Mouse (Mus musculus) cerebellum, postnatal 4 days (tissue): ENCODE measurements around the gene Cd3e.

ENCODE experiments used
- DNase-seq, 2 experiments: peaks; one replicate each; pipeline ENCODE4 v3.0.0; 2022; ENCODE audit warnings: low spot score in 2 of 2, mixed read lengths in 1 of 2

The Cd3e gene

DNA sequence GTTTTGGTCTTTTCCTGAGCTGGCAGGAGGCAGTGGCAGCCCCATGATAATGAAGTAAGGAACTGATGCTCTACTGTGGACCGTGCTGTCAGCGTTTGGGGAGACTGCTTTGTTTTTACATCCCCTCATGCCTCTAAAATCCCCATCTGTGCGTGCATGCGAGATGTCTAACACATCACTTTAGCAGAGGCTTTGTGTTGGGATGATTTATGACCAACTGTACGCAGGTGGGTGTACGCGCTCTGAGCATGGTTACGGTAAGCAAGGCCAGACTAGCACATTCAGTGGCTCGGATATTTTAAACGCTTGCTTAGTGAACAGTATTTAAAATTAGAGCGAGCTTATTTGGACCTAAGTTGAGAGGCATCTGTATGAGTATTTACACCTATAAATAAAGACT, 8.6 kb upstream of the Cd3e start:
- no peak for DNase-seq

DNA sequence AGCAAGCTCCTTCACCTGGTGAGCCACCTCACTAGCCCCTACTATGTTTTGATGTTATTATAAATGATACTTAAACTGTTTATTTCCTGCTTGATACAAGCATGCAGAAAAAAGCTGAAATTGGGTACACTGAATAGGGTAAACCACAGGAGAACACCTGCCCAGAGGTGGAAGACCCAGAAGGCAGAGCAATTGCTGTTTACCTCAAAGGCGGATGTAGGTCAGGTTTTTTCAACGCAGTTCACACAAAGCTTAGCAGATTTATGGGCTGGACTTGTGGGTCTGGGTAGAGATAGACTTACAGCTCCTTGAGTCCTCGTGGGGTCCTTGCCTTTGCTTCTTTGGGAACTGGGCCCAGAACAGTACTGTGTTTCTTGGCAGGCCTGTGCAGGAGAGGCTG, 6.4 kb upstream of the Cd3e start:
- no peak for DNase-seq

DNA sequence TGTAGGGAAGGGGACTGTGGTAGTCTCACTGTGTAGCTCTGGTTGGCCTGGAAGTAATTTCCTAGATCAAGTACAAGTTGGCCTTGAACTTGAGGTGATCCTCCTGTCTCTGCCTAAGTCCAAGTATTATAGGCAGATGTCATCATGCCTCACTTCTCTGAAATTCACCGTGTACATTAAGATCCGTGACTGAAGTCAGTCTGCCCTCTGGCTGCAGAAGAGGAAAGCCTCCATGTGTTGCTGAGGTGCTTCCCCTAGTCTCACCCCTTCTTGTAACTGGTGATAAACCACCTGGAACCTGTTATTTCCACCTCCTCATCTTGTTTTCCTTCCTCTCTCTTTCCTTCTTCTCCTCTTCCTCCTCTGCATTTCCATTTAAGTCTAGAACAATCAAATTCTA, 5.5 kb upstream of the Cd3e start:
- DNase-seq: no peak

DNA sequence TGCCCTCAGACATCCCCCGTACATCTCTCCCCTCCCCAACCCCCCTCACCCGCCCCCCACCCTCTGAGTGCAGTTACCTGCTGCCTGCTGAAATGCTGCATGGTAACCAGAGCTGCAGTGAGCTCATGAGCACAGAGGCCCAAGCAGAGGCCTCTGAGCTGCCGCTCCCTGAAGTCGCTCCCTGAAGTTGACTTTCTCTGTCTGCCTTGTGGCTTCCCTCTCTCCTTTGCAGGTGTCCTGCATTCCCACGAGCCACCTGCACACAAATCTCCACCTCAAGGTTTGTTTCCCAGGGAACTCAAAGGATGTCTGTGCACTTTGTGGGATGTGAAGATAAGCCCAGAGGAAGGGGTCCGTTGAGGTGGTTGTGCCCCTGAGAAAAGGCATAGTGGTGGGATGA, 1.9 kb upstream of the Cd3e start:
- no peak for DNase-seq

DNA sequence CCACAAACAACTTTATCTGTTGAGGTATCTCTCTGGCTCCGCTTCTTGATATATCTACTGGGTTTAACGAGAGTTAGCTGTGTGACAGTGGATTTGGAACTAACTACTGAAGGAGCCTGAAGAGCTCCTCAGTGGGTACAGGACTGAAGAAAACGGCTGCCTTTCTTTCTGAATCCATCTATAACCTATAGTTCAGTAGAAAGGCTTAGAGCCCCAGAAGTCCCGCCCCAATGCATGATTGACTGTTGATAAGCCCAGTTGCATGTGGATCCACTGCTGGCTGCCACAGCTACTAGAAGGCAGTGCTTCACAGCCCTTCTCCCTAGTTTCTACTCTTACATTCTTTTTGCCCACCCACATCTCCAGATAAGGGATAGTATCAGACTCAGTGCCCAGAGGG, 1.0 kb upstream of the Cd3e start:
- DNase-seq: no peak

DNA sequence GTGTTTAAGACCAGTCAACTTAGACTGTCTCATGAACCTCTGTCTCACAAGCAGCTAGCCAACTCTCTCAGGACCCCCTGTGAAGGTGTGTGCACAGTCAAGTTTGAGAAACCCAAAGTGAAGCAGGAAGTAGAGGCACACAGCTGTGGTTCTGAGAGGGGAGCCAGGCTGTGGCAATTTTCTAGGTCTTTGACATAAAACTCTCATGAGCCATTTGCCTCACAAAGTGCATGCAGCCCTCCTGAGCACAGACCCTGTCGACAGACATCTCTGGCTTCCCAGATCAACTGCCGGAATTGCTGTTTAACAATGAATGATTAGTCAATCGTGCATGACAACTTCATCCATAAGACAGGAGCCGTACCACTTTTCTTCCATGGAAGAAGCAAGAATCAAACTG, 1.1 kb downstream of the Cd3e start:
- DNase-seq: no peak

DNA sequence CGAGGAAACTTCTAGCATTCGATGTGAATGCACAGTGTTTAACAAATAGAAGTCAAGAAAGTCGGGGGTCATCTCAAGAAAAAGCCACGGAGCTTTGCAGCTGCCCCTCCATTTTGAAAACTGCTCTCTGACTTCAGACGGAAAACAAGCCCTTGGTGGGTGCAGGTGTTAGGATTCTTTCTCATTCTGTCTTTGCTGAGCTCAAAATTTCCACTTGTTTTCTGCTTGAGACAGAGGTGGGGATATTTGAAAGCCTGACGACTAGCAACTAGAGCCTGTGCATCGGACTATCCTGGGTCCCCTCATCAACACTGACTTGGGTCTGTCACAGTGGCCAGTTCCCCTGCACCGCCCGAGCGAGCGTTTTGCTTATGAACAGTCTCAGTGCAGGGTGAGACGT, 2.0 kb downstream of the Cd3e start:
- no peak for DNase-seq

DNA sequence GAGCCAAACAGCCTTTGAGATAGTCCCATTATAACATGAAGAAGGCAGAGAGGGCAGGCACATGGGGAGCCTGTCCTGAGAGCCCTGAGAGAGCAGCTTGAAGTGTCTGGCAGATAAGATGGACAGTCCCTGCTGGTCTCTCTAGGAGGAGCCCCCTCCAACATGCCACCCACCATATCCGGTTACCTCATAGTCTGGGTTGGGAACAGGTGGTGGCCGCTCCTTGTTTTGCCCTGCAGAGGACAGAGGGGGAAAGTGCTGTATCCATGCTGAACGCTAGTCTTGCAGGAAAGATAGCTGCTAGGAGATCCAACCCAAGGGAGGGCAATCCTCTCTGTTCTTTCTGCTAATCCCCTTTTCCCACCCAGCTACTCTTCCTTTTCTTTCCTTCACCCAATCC, 9.2 kb downstream of the Cd3e start:
- no peak for DNase-seq

DNA sequence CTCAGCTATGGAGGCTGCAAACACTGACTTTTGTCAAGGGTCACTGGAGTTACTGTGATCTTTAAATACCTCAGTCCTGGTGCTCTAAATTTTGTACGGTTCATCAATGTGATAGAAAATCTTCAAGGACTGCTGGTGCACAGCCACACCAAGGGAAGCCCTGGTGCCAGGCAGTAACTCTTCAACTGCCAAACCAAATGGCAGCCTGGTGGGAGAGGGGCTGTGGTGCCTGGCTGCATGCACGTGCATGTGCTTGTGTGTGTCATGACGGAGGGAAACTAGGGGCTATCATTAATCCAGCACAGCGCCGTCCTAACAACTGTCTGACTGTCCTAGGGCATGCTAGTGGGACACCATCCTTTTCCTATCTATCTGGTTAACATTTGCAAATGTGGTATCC, 9.7 kb downstream of the Cd3e start:
- no peak for DNase-seq

DNA sequence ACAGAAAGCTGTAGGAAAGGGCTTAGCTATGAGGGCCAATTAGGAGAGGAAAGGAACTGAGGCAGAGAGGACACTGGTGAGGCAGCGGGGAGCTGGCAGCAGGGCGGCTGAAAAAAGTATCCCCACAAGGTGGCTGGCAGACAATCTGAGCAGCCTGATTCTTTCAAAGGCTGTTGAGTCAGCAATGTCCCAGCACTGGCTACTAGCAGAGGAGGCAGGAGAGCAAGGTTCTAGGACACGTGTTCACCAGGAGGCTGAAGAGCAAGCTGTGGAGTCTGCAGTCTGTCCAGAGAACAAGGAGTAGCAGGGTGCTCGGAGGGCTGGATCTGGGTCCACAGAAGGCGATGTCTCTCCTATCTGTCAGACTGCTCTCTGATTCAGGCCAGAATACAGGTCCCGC, 10.3 kb downstream of the Cd3e start:
- no peak for DNase-seq

DNA sequence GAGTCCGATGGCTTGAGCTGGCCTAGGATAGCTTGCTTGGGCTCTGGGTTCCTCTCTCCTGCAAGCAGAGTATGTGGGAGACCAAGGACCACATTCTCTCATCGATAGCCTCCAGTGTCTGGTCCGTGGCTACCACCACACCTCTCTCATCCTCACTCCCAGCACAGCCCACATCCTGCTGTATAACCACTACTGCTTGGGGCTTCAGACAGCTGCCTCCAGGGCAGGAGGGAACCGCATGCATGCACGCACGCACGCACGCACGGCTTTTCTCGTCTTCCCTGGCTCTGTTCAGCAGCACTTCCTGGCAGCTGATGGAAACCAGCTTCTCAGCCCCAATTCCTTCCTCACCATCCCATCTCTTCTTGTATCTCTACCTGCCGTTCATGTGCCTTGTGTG, 11.3 kb downstream of the Cd3e start:
- DNase-seq: no peak

DNA sequence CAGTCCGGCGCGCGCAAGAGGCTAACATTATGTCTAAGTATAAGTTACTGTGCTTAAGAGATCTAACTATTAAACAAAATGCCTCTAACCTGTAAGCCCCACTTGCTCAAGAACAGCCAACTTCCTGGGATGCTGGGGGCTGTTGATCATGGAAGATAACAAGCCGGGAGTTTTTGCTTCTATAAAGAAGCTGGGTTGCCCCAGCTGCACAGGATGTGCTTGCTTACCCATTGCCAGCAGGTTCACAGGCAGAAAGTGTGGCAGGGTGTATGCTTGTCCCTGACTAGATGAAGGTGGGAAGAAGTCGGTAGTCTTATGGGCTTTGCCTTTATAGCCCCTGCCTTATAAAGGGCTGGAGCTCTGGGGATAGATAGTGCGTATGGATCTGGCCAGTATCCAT, 12.8 kb downstream of the Cd3e start:
- DNase-seq: no peak

DNA sequence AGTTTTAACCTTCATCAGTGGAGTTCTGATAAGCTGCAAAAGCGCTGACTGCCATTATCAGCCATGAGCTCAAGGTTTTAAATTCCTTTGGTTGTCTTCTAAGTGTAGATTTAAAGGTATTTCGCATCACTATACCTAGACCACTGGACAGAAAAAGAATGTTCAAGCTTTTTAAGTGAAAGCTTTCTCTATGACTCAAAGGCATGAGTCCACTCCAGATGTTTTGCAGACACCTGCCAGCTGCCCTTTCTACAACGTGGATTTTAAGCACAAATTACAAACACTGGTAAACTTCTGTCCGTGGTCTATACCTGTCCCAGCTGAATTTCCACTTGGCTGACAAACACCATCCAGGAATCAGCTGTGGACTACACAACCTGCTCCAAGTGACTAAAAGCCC, 14.5 kb downstream of the Cd3e start:
- DNase-seq: no peak

DNA sequence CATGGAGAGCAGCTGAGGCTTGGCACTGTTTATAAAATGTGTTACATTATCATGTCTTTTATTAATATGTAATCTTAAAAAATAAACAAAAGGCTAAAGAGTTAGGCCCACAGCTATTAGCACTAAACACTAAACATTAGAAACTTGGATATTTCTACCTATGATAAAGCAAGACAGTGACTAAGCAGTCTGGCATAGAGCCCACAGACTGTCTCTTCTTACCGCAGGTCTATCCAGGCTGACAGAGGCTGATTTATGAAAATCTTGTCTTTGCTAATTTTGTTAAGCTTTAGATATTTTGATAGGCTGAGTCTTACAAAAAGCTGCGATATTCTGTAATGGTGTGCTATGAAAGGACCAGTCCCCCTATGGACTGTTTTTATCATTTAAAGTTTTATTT, 16.2 kb downstream of the Cd3e start:
- no peak for DNase-seq

DNA sequence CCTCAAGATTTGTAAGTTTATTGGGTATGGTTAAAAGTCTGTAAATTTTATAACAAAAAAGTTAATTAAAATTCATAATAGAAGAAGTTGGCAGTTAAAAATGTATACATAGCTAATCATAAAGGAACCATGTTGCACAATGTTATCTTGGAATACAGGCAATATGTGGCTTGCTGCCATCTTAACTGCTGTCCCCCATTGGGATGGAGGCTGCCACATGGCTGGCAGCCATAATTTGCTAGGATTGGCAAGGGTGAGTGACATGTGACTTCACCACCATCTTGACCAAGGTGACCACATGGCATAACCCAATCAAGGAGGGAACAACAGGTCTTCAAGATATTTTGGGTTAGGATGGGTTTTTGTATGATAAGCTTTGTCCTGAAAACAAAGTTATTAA, 17.2 kb downstream of the Cd3e start:
- peak in 1 of 2 experiments; percentile 40 for DNase-seq

DNA sequence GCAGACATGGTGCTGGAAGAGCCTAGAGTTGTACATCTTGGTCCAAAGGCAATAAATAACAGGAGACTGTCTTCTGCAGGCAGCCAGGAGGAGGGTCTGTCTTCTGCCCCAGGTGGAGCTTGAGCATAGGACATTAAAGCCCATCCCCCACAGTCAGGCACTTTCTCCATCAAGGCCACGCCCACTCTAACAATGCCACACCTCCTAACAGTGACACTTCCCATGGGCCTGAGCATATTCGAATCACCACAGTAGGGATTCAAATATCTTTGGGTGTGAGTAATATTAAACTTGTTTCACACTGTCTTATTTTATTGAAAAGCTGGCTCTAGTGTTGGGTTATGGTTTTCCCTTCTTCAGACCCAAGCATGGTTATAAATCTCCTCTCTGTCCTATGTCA, 17.6 kb downstream of the Cd3e start:
- no peak for DNase-seq

DNA sequence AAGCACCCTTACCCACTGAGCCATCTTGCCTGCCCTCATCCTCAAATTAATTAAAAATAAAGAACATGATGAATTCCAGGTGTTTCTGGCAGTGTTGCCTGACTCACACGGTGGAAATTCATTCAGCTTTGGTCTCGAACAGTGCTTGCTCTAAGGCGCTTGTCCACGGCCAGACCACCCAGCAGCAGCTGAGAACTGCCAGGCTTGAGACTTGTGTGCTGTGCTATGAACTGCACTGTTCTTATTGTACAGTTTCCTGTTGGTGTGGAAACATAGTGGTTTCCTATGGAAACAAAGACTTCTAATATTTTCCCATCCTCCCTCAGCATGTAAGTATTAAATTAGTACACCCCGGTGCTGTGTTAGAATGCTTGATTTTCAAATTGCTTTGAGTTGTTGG, 22.5 kb downstream of the Cd3e start:
- no peak for DNase-seq

DNA sequence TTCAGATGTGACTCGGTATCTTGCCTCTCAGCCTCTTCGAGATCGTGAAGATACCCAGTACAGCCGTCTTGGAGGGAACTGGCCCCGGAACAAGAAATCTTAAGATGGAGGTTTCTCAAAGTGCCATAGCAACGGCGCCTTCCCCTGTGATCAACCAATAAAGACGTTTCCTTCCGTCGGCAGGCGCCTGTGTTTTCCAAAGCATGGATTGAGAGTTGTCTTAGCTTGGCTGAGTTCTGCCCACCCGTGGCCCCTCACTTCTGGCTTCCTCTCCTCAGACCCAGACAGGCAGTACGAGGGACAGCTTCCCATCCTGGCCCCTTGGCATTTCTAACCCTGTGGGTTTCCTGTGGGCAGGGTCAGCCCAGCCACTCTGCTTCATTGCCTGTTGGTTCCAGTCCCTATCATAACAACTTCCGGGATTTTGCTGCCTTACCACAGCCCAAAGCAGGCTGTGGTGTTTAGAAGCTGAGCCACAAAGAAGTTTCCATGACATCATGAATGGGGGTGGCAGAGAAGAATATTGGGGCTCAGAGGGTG, 23.1 kb downstream of the Cd3e start:
- DNase-seq: no peak

DNA sequence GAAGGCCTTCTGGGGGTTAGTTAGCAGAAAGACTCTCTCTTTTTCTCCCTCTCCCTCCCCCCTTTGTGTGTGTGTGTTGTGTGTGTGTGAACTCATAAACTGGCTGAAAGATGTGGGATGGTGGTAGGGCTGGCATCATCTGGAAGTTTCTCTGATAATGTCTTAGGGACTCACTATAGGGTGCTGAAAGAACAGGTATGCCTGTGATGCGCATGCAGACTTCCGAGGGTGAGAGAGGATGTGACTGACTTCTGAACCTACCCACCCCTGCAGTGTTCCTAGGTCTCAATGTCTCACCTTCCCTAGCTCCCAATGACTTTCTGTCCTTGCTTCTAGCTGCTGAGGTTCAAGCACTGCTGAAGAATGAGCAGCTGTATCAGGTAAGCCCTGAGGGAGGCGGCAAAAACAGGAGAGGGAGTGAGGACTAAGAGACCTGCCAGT, 23.7 kb downstream of the Cd3e start:
- no peak for DNase-seq

DNA sequence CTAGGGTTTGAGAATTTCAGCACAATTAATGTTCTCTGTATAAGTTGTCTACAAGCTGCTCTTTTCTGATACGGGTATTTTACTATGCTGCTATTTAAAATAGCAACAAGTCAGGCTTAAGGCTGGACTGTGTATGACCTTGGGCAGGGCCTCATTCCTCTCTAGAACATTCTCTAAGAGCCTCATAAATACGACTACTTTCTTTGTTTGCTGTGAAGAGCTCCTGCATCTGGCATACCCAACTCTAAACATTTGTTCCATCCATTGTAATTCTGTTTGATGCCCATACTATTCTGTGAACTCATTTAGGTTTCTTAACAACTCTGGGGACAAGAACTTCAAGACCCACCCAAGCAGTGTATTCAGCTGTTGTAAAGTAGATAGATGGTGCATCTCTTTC, 26.4 kb downstream of the Cd3e start:
- DNase-seq: no peak

DNA sequence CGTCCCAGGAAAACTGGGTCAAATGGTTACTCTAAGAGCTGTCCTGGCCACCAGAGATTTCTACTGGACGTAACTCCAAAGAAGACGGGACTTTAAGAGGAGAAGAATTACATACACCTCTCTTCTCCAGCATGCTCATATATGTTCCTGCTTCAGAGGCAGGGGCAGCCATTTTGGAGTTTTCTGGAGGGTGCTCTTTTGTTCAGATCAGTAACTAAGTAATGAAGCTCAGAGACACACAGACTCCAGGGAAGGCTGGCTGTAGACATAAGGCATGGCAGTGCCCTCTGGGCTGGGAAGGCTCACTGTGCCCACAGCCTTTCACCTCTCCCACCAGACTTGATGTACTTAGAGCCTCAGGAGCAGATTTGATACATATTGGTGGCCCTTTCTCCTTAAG, 26.9 kb downstream of the Cd3e start:
- no peak for DNase-seq

DNA sequence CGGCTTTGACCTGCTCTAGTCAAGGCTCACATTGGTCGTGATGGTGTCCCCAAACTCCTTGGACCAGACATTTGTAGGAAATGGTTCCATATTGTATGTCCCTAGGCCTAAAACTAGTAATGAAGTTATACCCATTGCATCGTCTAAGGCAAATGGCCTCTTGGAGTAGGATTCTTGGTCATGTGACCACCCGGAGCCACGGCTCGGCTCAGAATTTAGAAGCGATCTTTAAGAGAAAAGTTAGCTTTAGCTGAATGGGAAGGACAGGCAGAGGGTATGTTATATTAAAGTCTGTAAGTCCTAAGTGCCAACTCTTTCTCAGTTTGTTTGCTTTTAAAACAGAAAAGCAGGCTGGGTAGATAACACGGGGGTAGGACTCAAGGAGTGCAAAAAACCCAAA, 27.3 kb downstream of the Cd3e start:
- no peak for DNase-seq

DNA sequence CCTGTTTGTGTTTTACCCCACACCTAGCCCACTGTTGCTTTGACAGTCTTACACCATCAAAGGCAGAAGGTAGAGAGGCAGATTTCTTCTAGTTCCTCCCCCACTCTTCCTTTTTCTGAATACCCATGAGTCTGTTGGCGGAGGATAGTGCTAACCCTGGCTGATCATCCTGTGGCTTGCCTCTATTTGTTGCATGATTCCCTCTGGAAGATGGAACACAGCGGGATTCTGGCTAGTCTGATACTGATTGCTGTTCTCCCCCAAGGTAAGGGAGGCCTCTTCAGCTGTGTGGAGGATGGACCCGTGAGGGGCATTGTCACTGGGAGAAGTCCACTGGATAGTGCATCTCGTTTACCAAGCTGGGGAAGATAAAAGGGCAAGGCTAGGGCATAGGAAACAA, 27.8 kb downstream of the Cd3e start, which contains the start of gene Cd3d:
Gene Cd3d (plus strand): TSS at position 111 of the 400 bp plus-strand sequence.
- no peak for DNase-seq

DNA sequence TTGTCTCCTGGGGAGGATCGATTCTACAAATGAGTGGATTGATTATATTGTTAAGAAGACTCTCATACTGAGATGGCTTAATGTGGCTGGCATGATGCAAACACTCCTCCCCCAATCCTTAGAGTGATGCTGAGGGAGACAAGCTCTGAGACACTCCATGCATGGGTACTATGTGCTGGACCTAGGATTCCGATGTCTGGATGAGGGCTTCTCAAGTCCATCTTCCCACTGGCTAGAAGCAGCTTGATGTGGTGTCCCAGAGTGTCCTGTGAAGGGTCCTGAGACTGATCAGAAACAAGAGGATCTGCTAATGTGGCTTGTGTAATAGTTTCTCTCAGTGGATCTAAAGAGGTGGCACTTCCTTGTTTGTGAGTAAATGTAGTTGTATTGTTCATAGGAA, 28.3 kb downstream of the Cd3e start:
- DNase-seq: no peak

DNA sequence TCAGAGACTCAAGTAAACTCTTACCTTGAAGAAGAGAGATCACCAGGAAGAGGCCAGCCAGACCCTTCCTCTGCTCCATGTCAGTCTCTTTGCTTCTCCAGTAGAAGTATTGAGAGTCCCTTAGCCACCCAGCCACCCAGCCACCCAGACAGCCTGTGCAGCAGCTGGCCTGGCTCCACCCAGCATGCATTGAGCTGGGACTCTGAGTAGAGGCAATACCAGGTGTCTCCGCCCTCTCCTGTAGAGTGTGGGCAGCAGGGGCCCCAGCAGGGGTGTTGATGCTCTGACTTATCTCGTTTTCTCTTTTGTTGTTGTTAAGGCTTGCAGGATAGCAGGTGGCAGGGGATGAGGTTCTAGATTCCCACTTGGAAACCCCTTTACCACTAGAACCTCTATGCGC, 29.2 kb downstream of the Cd3e start, which contains the start of gene Cd3g:
Gene Cd3g (minus strand): TSS at position 190 of the 400 bp plus-strand sequence.
- no peak for DNase-seq
